15 mouse cellular contexts compared by ENCODE assay signal in genomic region chr17:30178402-30178801, GRCm38 (mm10).
A peak's percentile ranks its signal among the peaks of the same experiment; 100 is the strongest.
DNase-seq lines count a peak whose midpoint lies in the region; ATAC-seq and TF ChIP-seq lines count a peak whose summit lies in the region.
"Had no signal": no experiment of that assay in that cellular context is flagged by ENCODE, and none has a peak within 500 bp of the region (broad histone marks: within the 10 kb centered on the region; RNA-seq: fewer than 3 reads in every experiment).

No protein-coding gene starts in this region.

- peak; percentile 86 for DNase-seq in heart, adult 11 months
- peak; percentile 84 for DNase-seq in left cerebral cortex, postnatal 4 days
- no peak for DNase-seq in left cerebral cortex, adult 2 months (ENCODE audit: extremely low spot score in 1 of 2, low spot score in 2 of 2)
- peak; percentile 65 to 76 for DNase-seq in cerebellum, postnatal 25 days
- no peak for DNase-seq in neural tube, embryonic 10.5 days (ENCODE audit: extremely low spot score, low spot score)
- no peak for DNase-seq in adrenal gland, postnatal 14 days
- DNase-seq in gastrocnemius, postnatal 14 days: no peak
- DNase-seq: lung, postnatal 36 days; right cerebral cortex, postnatal 14 days; thymus, postnatal 25 days had no signal

- H3K36me3 ChIP-seq in heart, embryonic 11.5 days (ENCODE audit: control insufficient read depth, insufficient read depth, low read length): no peaks in the 10 kb centered on the region
- H3K36me3 ChIP-seq: liver, embryonic 15.5 days had no signal

- no peaks in the 10 kb centered on the region for H3K9me3 ChIP-seq in heart, embryonic 11.5 days (replicated peaks; ENCODE audit: control insufficient read depth, low read length)
- H3K9me3 ChIP-seq: limb, embryonic 12.5 days; liver, embryonic 15.5 days; midbrain, embryonic 10.5 days had no signal

- no peak for ATAC-seq in heart, embryonic 11.5 days (replicated peaks; ENCODE audit: insufficient number of reproducible peaks, low FRiP score, low TSS enrichment)
- ATAC-seq: forebrain, embryonic 14.5 days had no signal

- no peaks in the 10 kb centered on the region for H3K4me1 ChIP-seq in heart, embryonic 11.5 days (ENCODE audit: control insufficient read depth, insufficient read depth, low read length)
- H3K4me1 ChIP-seq: limb, embryonic 12.5 days; liver, embryonic 15.5 days; midbrain, embryonic 10.5 days had no signal

- H3K4me2 ChIP-seq in heart, embryonic 11.5 days: no peak overlapping the region
- H3K4me2 ChIP-seq: limb, embryonic 12.5 days; liver, embryonic 15.5 days had no signal

- 87% methylated on average over 1 of the region's 1 CpGs for WGBS in heart, embryonic 11.5 days (ENCODE audit: insufficient replicate concordance)

- intact Hi-C loops in left cerebral cortex, postnatal 4 days (cut with DNase I): no loop called here
- intact Hi-C loops in left cerebral cortex, adult 2 months (cut with DNase I): no loop called here
- intact Hi-C loops in gastrocnemius, postnatal 14 days (cut with DNase I; ENCODE audit: low total_unique reads): no loop called here

- no peaks in the 10 kb centered on the region for H3K27me3 ChIP-seq in heart, embryonic 11.5 days (ENCODE audit: control insufficient read depth, insufficient read depth, low read length)
- H3K27me3 ChIP-seq: limb, embryonic 12.5 days; liver, embryonic 15.5 days had no signal

- no peak overlapping the region for H3K4me3 ChIP-seq in heart, embryonic 11.5 days (ENCODE audit: low read depth, low read length)
- H3K4me3 ChIP-seq in left cerebral cortex, adult 2 months: no peak overlapping the region
- H3K4me3 ChIP-seq: limb, embryonic 12.5 days; liver, embryonic 15.5 days; midbrain, embryonic 10.5 days had no signal

- no peak overlapping the region for H3K9ac ChIP-seq in heart, embryonic 11.5 days (ENCODE audit: low read depth, low read length)
- H3K9ac ChIP-seq: limb, embryonic 12.5 days; liver, embryonic 15.5 days had no signal

- no peak overlapping the region for H3K27ac ChIP-seq in heart, embryonic 11.5 days (ENCODE audit: low read depth, low read length)
- no peak overlapping the region for H3K27ac ChIP-seq in left cerebral cortex, adult 2 months
- H3K27ac ChIP-seq: limb, embryonic 12.5 days; liver, embryonic 15.5 days; midbrain, embryonic 10.5 days had no signal

- TF ChIP-seq CTCF in left cerebral cortex, adult 2 months (IDR thresholded peaks at IDR 0.05): no peak

Comparison
In these comparisons a context has a peak if more than half of its experiments do, and no peak if none do; other contexts are left out.
1. DNase-seq: peak in heart, adult 11 months (single experiment), left cerebral cortex, postnatal 4 days (single experiment) and cerebellum, postnatal 25 days (2 of 2); none in left cerebral cortex, adult 2 months (0 of 2), neural tube, embryonic 10.5 days (single experiment), adrenal gland, postnatal 14 days (single experiment) and gastrocnemius, postnatal 14 days (single experiment).